Mouse (Mus musculus) megakaryocyte, embryonic 14.5 days (primary cell): Measurements from ENCODE around the gene Baiap2l1.

Experiments
- FLI1 ChIP-seq: IDR thresholded peaks from 2 replicates; pipeline ENCODE4 v1.6.1; 2012; ENCODE audit warnings: low read length, inconsistent platforms, mixed read lengths
- GATA1 ChIP-seq: IDR thresholded peaks from 3 replicates; pipeline ENCODE4 v1.6.1; 2012; ENCODE audit warnings: mixed read lengths, low read length, inconsistent platforms, borderline replicate concordance

DNA sequence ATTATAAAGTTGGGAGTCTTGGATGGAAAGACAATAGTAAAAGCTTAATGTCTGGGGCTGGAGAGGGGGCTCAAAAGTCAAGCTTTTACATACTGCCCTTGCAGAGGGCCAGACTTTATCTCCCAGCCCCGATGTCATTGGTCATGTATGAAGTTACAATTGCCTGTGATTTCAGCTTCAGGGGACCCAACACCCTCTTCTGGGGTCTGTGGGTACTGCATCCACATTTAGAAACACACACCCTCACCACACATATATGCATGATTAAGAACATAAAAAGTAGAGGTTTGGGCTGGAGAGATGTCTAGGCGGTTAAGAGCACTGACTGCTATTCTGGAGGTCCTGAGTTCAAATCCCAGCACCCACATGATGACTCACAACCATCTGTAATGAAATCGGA lies 23.9 kb upstream of the Baiap2l1 start:
- TF ChIP-seq GATA1 (no peak), FLI1 (no peak)
